Mouse (Mus musculus) liver, embryonic 14.5 days (tissue): ENCODE measurements around the gene 1700025C18Rik.

ENCODE experiments used
- CTCF ChIP-seq: IDR thresholded peaks from 2 replicates; pipeline ENCODE4 v1.5.1; 2016; ENCODE audit warnings: antibody characterized with exemption, low read depth, control low read depth
- EP300 ChIP-seq: IDR thresholded peaks from 2 replicates; pipeline ENCODE4 v1.6.1; 2016; ENCODE audit warnings: antibody characterized with exemption, low read depth

- TF ChIP-seq CTCF (peak; percentile 79), EP300 (no peak)
These were observed 21.6 kb upstream of the 1700025C18Rik start for GRCm38 (mm10) chr2:165112149-165112548.
